Mouse (Mus musculus) olfactory bulb, adult 2 months (tissue): ENCODE data around the gene Srsf1.

Experiments used
- CTCF ChIP-seq: fragments of 200-500 bp; IDR thresholded peaks from 2 replicates; pipeline ENCODE4 v1.5.1; 2012; ENCODE audit warnings: low read depth, mild to moderate bottlenecking, low read length, moderate library complexity; ENCODE audit not compliant: insufficient read depth
- POLR2A ChIP-seq: fragments of 200-500 bp; IDR thresholded peaks from 2 replicates; pipeline ENCODE4 v1.6.1; 2012; ENCODE audit warnings: mild to moderate bottlenecking, low read depth, low read length, moderate library complexity; ENCODE audit not compliant: insufficient read depth

- TF ChIP-seq CTCF = no peak
- no peak for TF ChIP-seq POLR2A
These were observed 42.0 kb downstream of the Srsf1 start for GRCm38 (mm10) chr11:88089150-88089549.
